Mouse (Mus musculus) heart, postnatal 0 days (tissue): Measurements from ENCODE around the gene Lrrc8a. TPM values are rescaled to one million over a fixed set of nuclear protein-coding genes. Genes with fewer than 3 reads are reported as not detected.

Experiments
- ATAC-seq: fragments of 200-750 bp; cut with Nextera tagmentation; 2 replicates; pipeline ENCODE4 v1.8.0; 2017; ENCODE audit warnings: low read depth, moderate number of reproducible peaks, moderate library complexity; ENCODE audit not compliant: insufficient read depth
- DNase-seq: peaks from one replicate; pipeline ENCODE4 v3.0.0-alpha.2; 2016; ENCODE audit warnings: low spot score
- H3K27ac ChIP-seq: fragments of 300-500 bp; sonication (generic); 2 replicates; pipeline ENCODE4 v1.5.1; 2014; ENCODE audit warnings: low read depth, mild to moderate bottlenecking
- H3K27me3 ChIP-seq: fragments of 300-500 bp; sonication (generic); 2 replicates; pipeline ENCODE4 v1.6.1; 2014; ENCODE audit warnings: low read length, mixed read lengths; ENCODE audit not compliant: control insufficient read depth, insufficient read depth
- H3K36me3 ChIP-seq: fragments of 300-500 bp; sonication (generic); replicated peaks from 2 replicates; pipeline ENCODE4 v1.6.1; 2014; ENCODE audit warnings: low read length, mixed read lengths; ENCODE audit not compliant: control insufficient read depth, insufficient read depth
- H3K4me1 ChIP-seq: fragments of 300-500 bp; sonication (generic); 2 replicates; pipeline ENCODE4 v1.6.1; 2014; ENCODE audit warnings: antibody characterized with exemption; ENCODE audit not compliant: control insufficient read depth, insufficient read depth
- H3K4me2 ChIP-seq: fragments of 300-500 bp; sonication (generic); 2 replicates; pipeline ENCODE4 v1.6.1; 2014; ENCODE audit warnings: low read depth, mild to moderate bottlenecking, low read length, moderate library complexity
- H3K4me3 ChIP-seq: fragments of 300-500 bp; sonication (generic); 2 replicates; pipeline ENCODE4 v1.5.1; 2014; ENCODE audit warnings: low read depth, low read length
- H3K9ac ChIP-seq: fragments of 300-500 bp; sonication (generic); replicated peaks from 2 replicates; pipeline ENCODE4 v1.6.1; 2014; ENCODE audit warnings: low read depth, low read length, mixed read lengths
- H3K9me3 ChIP-seq: fragments of 300-500 bp; sonication (generic); replicated peaks from 2 replicates; pipeline ENCODE4 v1.6.1; 2016; ENCODE audit warnings: low read length; ENCODE audit not compliant: control insufficient read depth
- CTCF ChIP-seq: IDR thresholded peaks from 2 replicates; pipeline ENCODE4 v1.5.1; 2016; ENCODE audit warnings: antibody characterized with exemption, control low read depth, low read depth
- EP300 ChIP-seq: IDR thresholded peaks from 2 replicates; pipeline ENCODE4 v1.6.1; 2016; ENCODE audit warnings: antibody characterized with exemption, low read depth
- whole genome bisulfite sequencing: fragments of 180-500 bp; shearing (Covaris S2); extraction: QIAGEN DNeasy Blood & Tissue Kit; methylation state at CpG from one replicate; pipeline ENCODE4 v1.1.7; 2014; 5-methylcytosine and 5-hydroxymethylcytosine counted together
- polyA plus RNA-seq: library from polyadenylated mRNA; unstranded; fragments of >200 nt; fragmentation: Nextera tagmentation; extraction: Ambion mirVana; gene quantifications from 2 replicates; pipeline ENCODE4 v1.2.1, GENCODE M21; 2015
- total RNA-seq: library from RNA; depleted of rRNA; stranded (reverse); fragments of >200 nt; gene quantifications from 2 replicates; pipeline ENCODE4 v1.2.3, GENCODE M21; 2014; ENCODE audit warnings: low replicate concordance

The Lrrc8a gene
- total and polyA plus RNA-seq, 2 experiments from 2014 or later, result 43.5 to 50.8 TPM

- Histone ChIP-seq H3K4me1 (peaks cover 12% of the 10 kb centered on the region), H3K9me3 (no peaks in the 10 kb centered on the region), H3K27ac (no peak overlapping the region), H3K9ac (no peak overlapping the region), H3K4me3 (no peak overlapping the region), H3K27me3 (no peaks in the 10 kb centered on the region), H3K4me2 (no peak overlapping the region), H3K36me3 (peaks cover 72% of the 10 kb centered on the region)
- DNase-seq (no peak), ATAC-seq (no peak)
- TF ChIP-seq CTCF (no peak), EP300 (no peak)
- 62% methylated on average over 3 of the region's 3 CpGs for whole genome bisulfite sequencing
These were observed 15.0 kb downstream of the Lrrc8a start for GRCm38 (mm10) chr2:30252521-30252920.

GRCm38 (mm10) chr2:30253809-30254208, 16.3 kb downstream of the Lrrc8a start:
- DNase-seq (no peak), ATAC-seq (no peak)
- Histone ChIP-seq H3K4me1 (peaks cover 23% of the 10 kb centered on the region), H3K36me3 (peaks cover 70% of the 10 kb centered on the region), H3K4me3 (no peak overlapping the region), H3K4me2 (no peak overlapping the region), H3K9me3 (no peaks in the 10 kb centered on the region), H3K27ac (no peak overlapping the region), H3K27me3 (no peaks in the 10 kb centered on the region), H3K9ac (no peak overlapping the region)
- WGBS, result 55% methylated on average over 5 of the region's 5 CpGs
- TF ChIP-seq CTCF, result no peak
- TF ChIP-seq EP300, result no peak

GRCm38 (mm10) chr2:30255631-30256395, 18.3 kb downstream of the Lrrc8a start:
- no peak for ATAC-seq
- 95% methylated on average over 42 of the region's 42 CpGs for WGBS
- Histone ChIP-seq H3K27me3 (no peaks in the 10 kb centered on the region), H3K9ac (no peak overlapping the region), H3K9me3 (no peaks in the 10 kb centered on the region), H3K4me2 (no peak overlapping the region), H3K36me3 (peaks cover 61% of the 10 kb centered on the region), H3K4me3 (no peak overlapping the region), H3K4me1 (peaks cover 37% of the 10 kb centered on the region), H3K27ac (no peak overlapping the region)
- TF ChIP-seq CTCF (no peak), EP300 (no peak)
- no peak for DNase-seq

- no peak overlapping the region for H3K4me3 ChIP-seq
- no peak overlapping the region for H3K9ac ChIP-seq
- H3K4me2 ChIP-seq, result no peak overlapping the region
- H3K27ac ChIP-seq, result no peak overlapping the region
- H3K36me3 ChIP-seq, result peaks cover 71% of the 10 kb centered on the region
- no peaks in the 10 kb centered on the region for H3K27me3 ChIP-seq
- peaks cover 29% of the 10 kb centered on the region for H3K4me1 ChIP-seq
- TF ChIP-seq CTCF (no peak), EP300 (no peak)
- no peaks in the 10 kb centered on the region for H3K9me3 ChIP-seq
- 94% methylated on average over 30 of the region's 30 CpGs for WGBS
- no peak for DNase-seq
- ATAC-seq, result no peak
These were observed 19.3 kb downstream of the Lrrc8a start for GRCm38 (mm10) chr2:30256616-30257350.

- Histone ChIP-seq H3K36me3 (peaks cover 69% of the 10 kb centered on the region), H3K4me3 (no peak overlapping the region), H3K4me1 (peaks cover 26% of the 10 kb centered on the region), H3K9me3 (no peaks in the 10 kb centered on the region), H3K27ac (peak overlapping the region; percentile 88), H3K27me3 (no peaks in the 10 kb centered on the region), H3K9ac (peak overlapping the region; percentile 18; the same call in 1 of the 2 replicates), H3K4me2 (no peak overlapping the region)
- TF ChIP-seq EP300, result no peak
- TF ChIP-seq CTCF, result no peak
- DNase-seq (no peak), ATAC-seq (no peak)
- WGBS, result 68% methylated on average over 7 of the region's 7 CpGs
These were observed 20.4 kb downstream of the Lrrc8a start for GRCm38 (mm10) chr2:30257699-30258460.
